Mouse (Mus musculus) CH12.LX (cell line): ENCODE data around the gene Gm21970.

ENCODE experiments used
- CTCF ChIP-seq, 2 experiments: IDR thresholded peaks in 1 of 2; conservative IDR thresholded peaks in 1 of 2; 2 replicates each; pipeline ENCODE4 v1.5.1; 2011 to 2012; ENCODE audit warnings: low read depth in 2 of 2, low read length in 2 of 2, improper control_type of control experiment in 1 of 2, inconsistent platforms in 1 of 2, mild to moderate bottlenecking in 1 of 2, moderate library complexity in 1 of 2
- EP300 ChIP-seq: IDR thresholded peaks from 2 replicates; pipeline ENCODE4 v1.6.1; 2011; ENCODE audit warnings: low read length, improper control_type of control experiment
- MAX ChIP-seq: IDR thresholded peaks from 2 replicates; pipeline ENCODE4 v1.6.1; 2011; ENCODE audit warnings: low read length, improper control_type of control experiment
- RCOR1 ChIP-seq: conservative IDR thresholded peaks from 2 replicates; pipeline ENCODE4 v1.6.1; 2012; ENCODE audit warnings: low read depth, mild to moderate bottlenecking, inconsistent platforms, low read length, improper control_type of control experiment
- USF2 ChIP-seq: conservative IDR thresholded peaks from 2 replicates; pipeline ENCODE4 v1.6.1; 2011; ENCODE audit warnings: low read depth, low read length, improper control_type of control experiment
- ZC3H11A ChIP-seq: IDR thresholded peaks from 2 replicates; pipeline ENCODE4 v1.6.1; 2012; ENCODE audit warnings: low read depth, mild to moderate bottlenecking, inconsistent platforms, low read length, improper control_type of control experiment

DNA sequence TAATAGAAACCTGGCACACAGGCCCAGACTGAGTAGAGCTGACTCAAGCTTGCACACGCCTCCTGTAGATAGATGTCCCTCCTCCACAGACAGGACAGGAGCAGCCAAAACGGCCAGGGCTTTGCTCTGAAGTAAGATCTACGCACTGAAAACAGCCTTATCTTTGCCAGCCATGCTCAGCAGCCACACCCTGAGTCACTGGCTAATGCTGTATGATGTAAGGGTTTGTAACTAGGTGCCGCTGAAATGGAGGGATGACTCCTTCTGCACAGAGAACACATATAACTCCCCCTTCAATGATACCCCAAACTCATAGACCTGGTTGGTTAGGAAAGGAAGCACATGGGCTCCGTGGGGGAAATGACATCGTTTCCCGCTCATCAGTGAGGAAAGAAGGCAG, 38.8 kb upstream of the Gm21970 start:
- no peak for TF ChIP-seq CTCF (conservative IDR thresholded peaks at IDR 0.05 in 1 of 2, IDR thresholded peaks at IDR 0.05 in 1 of 2; ENCODE audit: low read depth in 2 of 2, low read length in 2 of 2)
- TF ChIP-seq MAX, result no peak
- TF ChIP-seq USF2, result no peak
- TF ChIP-seq ZC3H11A, result no peak
- TF ChIP-seq EP300, result no peak
- no peak for TF ChIP-seq RCOR1
